Mouse (Mus musculus) adrenal gland, adult (tissue): ENCODE results near the gene Olfr599.
"Not testable (repeated sequence)": the region's sequence is repeated elsewhere in the genome, so short reads cannot be mapped to it uniquely, and the experiment has no call there.

Source experiments
- DNase-seq, 2 experiments: peaks; one replicate each; pipeline ENCODE4 v3.0.0; 2022 to 2023; ENCODE audit warnings: low spot score in 1 of 2; ENCODE audit not compliant: inconsistent age in 2 of 2

Olfr599 gene

DNA sequence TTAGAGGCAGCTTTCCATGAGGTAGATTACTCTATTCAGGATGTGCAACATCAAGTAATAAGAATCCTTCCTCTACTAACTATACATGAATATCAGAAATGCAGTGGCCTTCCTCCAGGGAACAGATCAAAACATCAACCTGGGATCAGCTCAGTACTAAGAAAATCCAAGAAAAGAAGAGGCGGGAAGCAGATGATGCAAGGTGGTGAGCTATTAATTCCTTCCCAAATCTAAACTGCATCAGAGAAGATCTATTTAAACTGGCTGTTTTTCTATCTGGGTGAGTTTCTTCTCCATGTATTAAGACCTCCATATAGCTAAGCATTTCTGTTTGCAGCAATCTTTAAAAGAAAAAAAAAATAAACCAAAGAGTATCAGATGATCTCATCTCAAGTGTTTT, at the start of gene Olfr599:
TSS of gene Olfr599 (plus strand) at position 301 of the 400 bp plus-strand sequence.
- no peak for DNase-seq

DNA sequence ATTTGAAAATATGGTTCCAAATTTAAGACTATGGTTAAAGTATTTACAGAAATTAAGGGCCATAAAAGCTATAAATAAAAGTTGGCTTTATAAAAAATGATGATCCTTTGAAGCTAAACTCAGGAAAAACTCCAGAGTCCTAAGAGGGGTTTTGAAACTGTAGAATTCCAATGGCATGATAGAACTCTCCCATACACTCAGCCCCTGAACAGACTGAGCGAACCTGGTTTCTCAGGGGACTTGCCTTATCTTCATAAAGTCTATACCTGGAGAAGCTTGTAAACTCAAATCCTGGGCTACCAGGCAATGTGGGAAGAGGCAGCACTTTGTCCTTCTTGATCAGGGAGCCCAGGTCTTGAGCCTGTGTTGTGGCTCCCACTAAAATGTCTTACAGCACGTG, 30.4 kb upstream of the Olfr599 start, which contains the start of gene Olfr596:
TSS of gene Olfr596 (plus strand) at position 301 of the 400 bp plus-strand sequence.
- not testable (repeated sequence) for DNase-seq

DNA sequence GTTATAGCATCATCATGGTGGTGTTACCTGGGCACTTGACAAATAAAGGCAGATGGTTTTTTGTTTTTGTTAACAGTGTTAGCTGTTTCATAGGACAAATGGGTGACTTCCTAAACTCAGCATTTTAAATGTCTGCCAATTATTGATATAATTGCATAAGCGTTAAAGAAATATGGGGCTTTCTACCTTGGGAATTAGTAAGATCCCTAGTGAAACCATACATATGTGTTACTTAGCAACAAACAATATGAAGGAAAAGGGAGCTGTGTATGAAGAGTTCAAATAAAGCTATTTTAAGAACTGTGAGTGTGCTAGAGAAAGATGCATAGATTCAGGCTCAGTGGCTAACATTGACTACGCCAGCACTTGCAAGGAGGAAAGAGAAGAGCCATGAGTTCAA, 19.7 kb upstream of the Olfr599 start, which contains the start of gene Olfr597:
TSS of gene Olfr597 (plus strand) at position 301 of the 400 bp plus-strand sequence.
- DNase-seq = not testable (repeated sequence)

DNA sequence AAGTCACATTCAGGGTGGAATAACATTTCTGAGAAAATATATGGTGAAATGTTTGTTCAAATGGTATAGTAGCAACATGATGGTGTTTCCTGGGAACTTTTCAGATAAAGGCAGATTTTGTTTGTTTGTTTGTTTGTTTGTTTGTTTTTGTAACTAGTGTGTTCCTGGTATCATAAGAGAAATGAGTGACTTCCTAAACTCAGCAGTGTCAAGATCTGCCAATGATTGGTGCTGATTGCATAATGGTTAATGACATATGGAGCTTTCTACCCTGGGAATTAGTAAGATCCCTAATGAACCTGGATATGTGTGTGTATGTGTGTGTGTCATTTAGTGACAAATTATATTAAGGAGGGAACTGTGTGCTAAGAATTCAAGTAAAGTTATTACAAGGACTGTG, 12.4 kb upstream of the Olfr599 start, which contains the start of gene Olfr598:
TSS of gene Olfr598 (plus strand) at position 301 of the 400 bp plus-strand sequence.
- no peak for DNase-seq

DNA sequence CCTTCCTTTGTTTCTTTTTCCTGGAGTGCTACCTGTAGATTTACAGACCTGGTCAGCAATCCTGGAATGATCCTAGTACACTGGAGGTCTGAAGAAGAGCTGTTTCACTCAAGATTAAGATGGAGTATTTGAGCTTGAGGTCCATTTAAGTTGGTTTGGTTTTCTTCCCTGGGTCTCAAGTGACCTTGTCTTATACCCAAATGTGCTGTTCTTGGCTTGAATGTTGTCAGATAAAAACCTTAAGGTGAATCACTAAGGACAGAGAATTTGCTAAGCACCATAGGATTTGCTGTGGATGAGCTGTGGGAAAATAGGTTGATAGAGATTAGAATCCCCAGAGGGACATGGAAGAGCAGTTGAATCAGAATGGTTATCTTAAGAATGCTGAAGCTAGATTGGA, 13.9 kb downstream of the Olfr599 start, which contains the start of gene Olfr600:
TSS of gene Olfr600 (minus strand) at position 101 of the 400 bp plus-strand sequence.
- DNase-seq = no peak

DNA sequence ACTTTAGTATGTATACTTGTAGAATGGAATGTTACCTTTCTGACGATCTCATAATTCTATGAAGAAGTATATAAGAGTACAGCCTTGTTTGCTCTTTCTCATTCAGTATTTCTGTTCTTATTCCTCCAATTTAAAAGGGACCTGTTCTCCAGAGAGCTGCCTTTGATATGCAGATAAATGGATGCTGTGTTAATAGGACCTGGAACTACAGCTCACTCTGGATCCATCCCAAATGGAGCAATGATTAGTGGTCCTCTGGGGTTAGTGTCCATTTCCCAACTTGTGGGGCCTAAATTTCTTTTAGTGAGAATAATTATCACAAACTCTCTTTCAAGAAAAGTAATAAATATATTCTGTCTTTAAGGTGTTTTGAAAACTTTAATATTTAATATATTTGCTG, 26.8 kb downstream of the Olfr599 start, which contains the start of gene Olfr601:
TSS of gene Olfr601 (minus strand) at position 101 of the 400 bp plus-strand sequence.
- DNase-seq = no peak

DNA sequence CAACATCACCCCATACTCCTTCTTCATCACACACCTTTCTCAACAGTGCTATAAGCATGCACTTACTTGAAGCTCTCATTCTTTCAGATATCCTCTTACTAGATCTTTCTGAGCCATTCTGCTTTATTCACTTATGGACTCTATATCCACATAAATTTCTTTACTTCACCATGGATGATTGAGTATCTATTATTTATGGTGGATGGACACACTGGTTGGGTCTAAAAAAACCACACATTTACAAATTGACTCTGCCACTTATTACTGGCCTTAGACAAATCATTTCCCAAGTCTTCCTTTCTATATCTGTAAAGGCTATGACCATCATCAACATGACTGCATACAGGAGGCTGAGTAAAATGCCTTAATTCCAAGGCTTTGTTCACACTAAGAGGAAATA, 50.4 kb downstream of the Olfr599 start, which contains the start of gene Olfr603:
TSS of gene Olfr603 (minus strand) at position 101 of the 400 bp plus-strand sequence.
- no peak for DNase-seq
